Mouse (Mus musculus): ENCODE results near the gene Hepacam2.
"Not testable (repeated sequence)": the region's sequence is repeated elsewhere in the genome, so short reads cannot be mapped to it uniquely, and the experiment has no call there.

Gene Hepacam2

DNA sequence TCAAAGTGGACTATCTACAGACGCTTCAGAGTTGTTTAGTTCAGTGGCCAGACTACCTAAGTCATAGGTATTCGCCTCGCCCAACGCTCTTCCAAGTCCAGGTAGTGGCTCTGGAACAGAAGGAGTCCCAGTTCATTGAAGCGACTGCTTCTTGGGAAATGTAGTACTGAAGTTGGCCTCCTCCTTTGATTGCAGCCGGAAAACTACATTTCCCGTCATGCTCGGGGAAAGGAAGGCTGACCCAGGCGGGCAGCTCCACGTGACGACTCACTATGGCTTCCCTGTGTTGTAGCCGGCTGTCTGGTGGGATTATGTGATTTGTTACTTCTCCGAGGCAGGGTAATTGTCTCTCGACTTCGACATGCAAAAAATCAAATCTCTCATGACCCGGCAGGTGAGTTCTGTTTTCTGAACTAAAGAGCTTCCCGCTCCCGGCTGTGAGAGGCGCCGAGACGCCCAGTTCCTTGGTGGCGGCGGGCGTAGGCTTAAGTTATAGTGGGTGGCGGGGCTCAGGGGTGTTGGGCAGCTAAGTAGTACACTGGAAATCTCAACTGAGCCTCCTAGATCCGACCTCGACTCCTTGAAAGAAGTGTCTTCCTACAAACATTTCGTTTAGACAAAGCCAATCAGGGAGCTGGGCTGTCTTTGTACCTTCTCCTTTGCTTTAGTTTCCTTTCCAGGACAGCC, at the start of gene Hepacam2, which contains the start of gene Vps50:
Gene Hepacam2 (minus strand): TSS at position 137 of the 687 bp plus-strand sequence.
Gene Vps50 (plus strand): TSS at position 221 of the 687 bp plus-strand sequence.
- no peaks in the 10 kb centered on the region for H3K27me3 ChIP-seq (ENCODE audit: control insufficient read depth, insufficient read depth, low read length, poor library complexity, severe bottlenecking)
- DNase-seq (ENCODE audit: low read depth, low spot score): peak; percentile 89
- no peaks in the 10 kb centered on the region for H3K36me3 ChIP-seq (ENCODE audit: control insufficient read depth, insufficient read depth, low read length, poor library complexity, severe bottlenecking)

GRCm38 (mm10) chr6:3544970-3545369, 46.9 kb upstream of the Hepacam2 start:
- Histone ChIP-seq H3K36me3 (ENCODE audit: control insufficient read depth, insufficient read depth, low read length, poor library complexity, severe bottlenecking) (no peaks in the 10 kb centered on the region), H3K27me3 (ENCODE audit: control insufficient read depth, insufficient read depth, low read length, poor library complexity, severe bottlenecking) (no peaks in the 10 kb centered on the region)
- DNase-seq (ENCODE audit: low read depth, low spot score): no peak

DNA sequence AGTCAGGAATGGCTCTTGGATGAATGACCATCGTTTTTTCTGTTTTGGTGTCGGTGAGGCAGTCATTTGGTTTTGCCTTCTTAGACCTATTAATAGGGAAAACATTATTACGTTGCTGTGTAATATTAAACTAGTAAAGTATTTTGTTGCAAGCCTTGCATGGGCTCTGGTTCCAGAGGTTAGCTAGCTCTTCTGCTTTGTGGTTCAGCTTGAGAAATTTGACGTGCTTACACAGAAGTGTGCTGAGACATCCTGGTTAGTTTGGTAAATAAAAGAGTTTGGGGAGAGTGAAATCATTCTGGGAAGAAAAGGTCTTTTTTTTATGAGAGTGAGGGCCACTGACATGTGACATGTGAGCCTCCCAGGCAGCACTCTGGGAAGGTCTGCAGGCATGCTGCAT, 45.8 kb upstream of the Hepacam2 start:
- no peaks in the 10 kb centered on the region for H3K36me3 ChIP-seq (ENCODE audit: control insufficient read depth, insufficient read depth, low read length, poor library complexity, severe bottlenecking)
- no peak for DNase-seq (ENCODE audit: low read depth, low spot score)
- H3K27me3 ChIP-seq (ENCODE audit: control insufficient read depth, insufficient read depth, low read length, poor library complexity, severe bottlenecking): no peaks in the 10 kb centered on the region

- no peaks in the 10 kb centered on the region for H3K27me3 ChIP-seq (ENCODE audit: control insufficient read depth, insufficient read depth, low read length, poor library complexity, severe bottlenecking)
- DNase-seq (ENCODE audit: low read depth, low spot score): no peak
- H3K36me3 ChIP-seq (ENCODE audit: control insufficient read depth, insufficient read depth, low read length, poor library complexity, severe bottlenecking): peaks cover 1% of the 10 kb centered on the region; the same call in 1 of the 2 replicates
Observed at GRCm38 (mm10) chr6:3539470-3539869, 41.4 kb upstream of the Hepacam2 start.

DNA sequence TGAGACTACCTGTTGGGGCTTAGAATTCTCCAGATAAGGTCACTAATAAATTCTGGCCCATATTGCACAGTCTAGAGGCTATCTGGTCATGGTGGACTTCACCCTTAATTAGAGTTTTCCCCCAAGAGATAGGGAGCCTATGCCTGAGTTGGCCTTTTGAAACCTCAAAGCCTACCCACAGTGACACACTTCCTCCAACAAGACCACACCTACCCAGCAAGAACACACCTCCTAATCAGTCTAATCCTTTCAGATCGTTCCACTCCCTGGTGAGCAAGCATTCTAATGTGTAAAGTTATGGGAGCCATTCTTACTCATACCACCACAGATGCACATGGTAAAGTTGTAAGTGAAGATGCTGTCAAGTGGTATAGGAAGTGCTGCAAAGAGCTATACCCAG, 38.0 kb upstream of the Hepacam2 start:
- peaks cover 1% of the 10 kb centered on the region; the same call in 1 of the 2 replicates for H3K36me3 ChIP-seq (ENCODE audit: control insufficient read depth, insufficient read depth, low read length, poor library complexity, severe bottlenecking)
- H3K27me3 ChIP-seq (ENCODE audit: control insufficient read depth, insufficient read depth, low read length, poor library complexity, severe bottlenecking): no peaks in the 10 kb centered on the region
- no peak for DNase-seq (ENCODE audit: low read depth, low spot score)

- H3K27me3 ChIP-seq (ENCODE audit: control insufficient read depth, insufficient read depth, low read length, poor library complexity, severe bottlenecking): no peaks in the 10 kb centered on the region
- DNase-seq (ENCODE audit: low read depth, low spot score): no peak
- no peaks in the 10 kb centered on the region; the same call in 1 of the 2 replicates for H3K36me3 ChIP-seq (ENCODE audit: control insufficient read depth, insufficient read depth, low read length, poor library complexity, severe bottlenecking)
Observed at GRCm38 (mm10) chr6:3531445-3531844, 33.3 kb upstream of the Hepacam2 start.

DNA sequence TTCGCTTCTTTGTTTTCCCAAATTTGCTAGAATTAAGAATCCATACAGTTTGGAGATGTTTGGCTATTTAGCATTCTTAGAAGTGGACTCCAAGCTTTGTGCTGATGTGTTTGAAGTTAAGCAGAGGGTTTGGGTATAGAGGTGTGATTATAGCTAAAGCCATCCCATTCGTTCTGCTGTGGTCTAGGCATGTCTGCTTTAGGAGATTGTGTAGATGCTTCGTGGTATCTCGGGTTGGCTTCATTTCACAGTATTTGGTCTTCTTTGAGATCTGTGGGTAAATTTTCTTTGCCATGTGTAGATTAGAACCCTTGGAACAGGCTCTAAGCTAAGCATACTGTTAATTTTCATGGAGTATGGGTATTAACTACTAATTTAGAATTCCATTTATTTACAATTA, 30.1 kb upstream of the Hepacam2 start:
- Histone ChIP-seq H3K27me3 (ENCODE audit: control insufficient read depth, insufficient read depth, low read length, poor library complexity, severe bottlenecking) (no peaks in the 10 kb centered on the region), H3K36me3 (ENCODE audit: control insufficient read depth, insufficient read depth, low read length, poor library complexity, severe bottlenecking) (no peaks in the 10 kb centered on the region)

DNA sequence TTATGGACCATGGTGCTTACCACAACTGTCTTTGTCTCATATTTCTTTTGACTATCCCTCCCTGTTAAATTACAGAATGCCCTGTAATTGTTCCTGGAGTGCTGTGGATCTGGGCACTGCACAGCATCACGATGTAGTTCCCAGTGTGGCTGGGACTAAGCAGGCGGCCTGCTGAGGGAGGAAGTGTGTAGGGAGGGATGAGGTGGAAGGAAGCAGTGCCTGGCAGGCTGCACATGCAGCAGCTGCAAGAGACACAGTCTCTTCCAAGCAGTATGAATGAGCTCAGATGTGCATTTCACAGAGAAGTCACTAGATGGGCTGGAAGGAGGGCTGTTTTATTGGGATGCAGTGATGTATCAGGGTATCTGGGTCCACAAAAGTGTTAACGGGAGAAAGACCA, 14.5 kb upstream of the Hepacam2 start:
- DNase-seq (ENCODE audit: low read depth, low spot score): no peak
- Histone ChIP-seq H3K27me3 (ENCODE audit: control insufficient read depth, insufficient read depth, low read length, poor library complexity, severe bottlenecking) (no peaks in the 10 kb centered on the region), H3K36me3 (ENCODE audit: control insufficient read depth, insufficient read depth, low read length, poor library complexity, severe bottlenecking) (no peaks in the 10 kb centered on the region)

More for the DNA sequence above, 30.1 kb upstream of the Hepacam2 start:
- no peak for DNase-seq (ENCODE audit: low read depth, low spot score)

- Histone ChIP-seq H3K36me3 (ENCODE audit: control insufficient read depth, insufficient read depth, low read length, poor library complexity, severe bottlenecking) (no peaks in the 10 kb centered on the region), H3K27me3 (ENCODE audit: control insufficient read depth, insufficient read depth, low read length, poor library complexity, severe bottlenecking) (no peaks in the 10 kb centered on the region)
- no peak for DNase-seq (ENCODE audit: low read depth, low spot score)
Observed at GRCm38 (mm10) chr6:3511612-3512011, 13.5 kb upstream of the Hepacam2 start.

DNA sequence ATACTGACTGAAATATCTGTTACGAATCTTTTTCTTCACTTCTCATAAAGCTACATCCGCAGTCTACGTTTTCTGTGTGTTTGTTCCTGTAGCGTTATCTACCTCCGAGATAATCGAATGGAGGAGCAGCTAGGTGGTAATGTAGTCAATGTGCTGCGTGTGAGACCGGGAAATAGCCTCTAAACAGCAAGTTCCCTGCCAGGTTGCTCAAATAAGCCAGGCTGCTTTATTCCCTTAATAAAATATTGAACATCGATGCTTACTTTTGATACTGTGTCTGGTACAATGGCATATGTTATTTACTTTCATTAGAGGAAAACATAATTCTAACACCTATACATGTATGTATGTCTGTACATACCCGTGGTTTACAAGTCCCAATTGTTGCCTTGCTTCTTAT, 13.0 kb upstream of the Hepacam2 start:
- Histone ChIP-seq H3K27me3 (ENCODE audit: control insufficient read depth, insufficient read depth, low read length, poor library complexity, severe bottlenecking) (no peaks in the 10 kb centered on the region), H3K36me3 (ENCODE audit: control insufficient read depth, insufficient read depth, low read length, poor library complexity, severe bottlenecking) (no peaks in the 10 kb centered on the region)
- no peak for DNase-seq (ENCODE audit: low read depth, low spot score)

DNA sequence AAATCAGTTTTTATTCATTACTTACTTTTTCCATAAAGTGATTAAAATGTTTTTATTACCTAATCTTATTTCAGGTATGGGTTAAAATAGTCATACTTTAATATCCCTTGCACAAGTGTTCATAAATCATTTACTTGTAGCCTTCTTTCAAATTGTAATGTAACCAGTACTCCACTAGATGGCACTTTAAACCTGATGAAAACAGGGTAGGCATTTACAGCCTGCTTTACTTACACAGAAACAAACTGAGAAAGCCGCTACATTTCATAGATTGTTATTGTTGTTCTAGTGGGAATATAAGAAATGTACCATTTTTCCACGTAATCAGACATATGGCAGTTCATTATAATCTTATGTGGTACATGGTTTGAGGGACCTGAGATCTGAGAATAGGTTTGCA, 11.7 kb upstream of the Hepacam2 start:
- DNase-seq (ENCODE audit: low read depth, low spot score): peak; percentile 69
- no peaks in the 10 kb centered on the region; the same call in 1 of the 2 replicates for H3K36me3 ChIP-seq (ENCODE audit: control insufficient read depth, insufficient read depth, low read length, poor library complexity, severe bottlenecking)

DNA sequence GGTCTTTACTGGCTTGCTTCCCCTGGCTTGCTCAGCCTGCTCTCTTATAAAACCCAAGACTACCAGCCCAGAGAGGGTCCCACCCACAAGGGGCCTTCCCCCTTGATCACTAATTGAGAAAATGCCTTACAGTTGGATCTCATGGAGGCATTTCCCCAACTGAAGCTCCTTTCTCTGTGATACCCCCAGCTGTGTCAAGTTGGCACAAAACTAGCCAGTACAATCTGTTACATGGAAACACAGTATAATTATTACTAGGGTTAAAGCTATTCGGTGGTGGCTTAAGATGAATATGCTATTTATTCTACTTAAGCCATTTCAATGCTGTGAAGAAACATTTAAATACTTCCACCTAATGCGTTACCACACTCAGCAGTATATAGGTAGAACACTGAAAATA, 10.1 kb upstream of the Hepacam2 start:
- not testable (repeated sequence) for H3K27me3 ChIP-seq (ENCODE audit: control insufficient read depth, insufficient read depth, low read length, poor library complexity, severe bottlenecking); H3K36me3 ChIP-seq (ENCODE audit: control insufficient read depth, insufficient read depth, low read length, poor library complexity, severe bottlenecking); DNase-seq (ENCODE audit: low read depth, low spot score)

More for the DNA sequence above, 11.7 kb upstream of the Hepacam2 start:
- no peaks in the 10 kb centered on the region for H3K27me3 ChIP-seq (ENCODE audit: control insufficient read depth, insufficient read depth, low read length, poor library complexity, severe bottlenecking)

DNA sequence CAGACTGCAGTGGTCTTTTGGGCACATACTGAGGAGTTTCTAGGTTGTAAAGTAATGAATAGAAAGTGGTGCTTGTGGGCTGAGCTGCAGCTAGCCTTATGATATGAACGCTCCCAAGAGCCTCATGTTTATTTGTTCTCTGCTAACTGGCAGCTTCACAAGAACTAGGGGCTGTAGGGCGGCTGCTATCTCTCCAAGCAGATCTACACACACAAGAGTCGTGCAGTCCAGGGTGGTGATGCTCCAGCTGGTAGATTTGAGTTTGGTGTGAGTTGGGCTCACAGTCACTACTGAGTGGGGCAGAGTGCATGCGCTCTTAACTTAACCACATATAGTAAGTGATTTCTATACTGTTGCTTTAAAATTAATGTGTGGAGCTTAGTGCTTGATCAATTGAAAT, 9.0 kb upstream of the Hepacam2 start:
- DNase-seq (ENCODE audit: low read depth, low spot score): no peak
- Histone ChIP-seq H3K27me3 (ENCODE audit: control insufficient read depth, insufficient read depth, low read length, poor library complexity, severe bottlenecking) (no peaks in the 10 kb centered on the region), H3K36me3 (ENCODE audit: control insufficient read depth, insufficient read depth, low read length, poor library complexity, severe bottlenecking) (no peaks in the 10 kb centered on the region; the same call in 1 of the 2 replicates)

- Histone ChIP-seq H3K36me3 (ENCODE audit: control insufficient read depth, insufficient read depth, low read length, poor library complexity, severe bottlenecking) (no peaks in the 10 kb centered on the region; the same call in 1 of the 2 replicates), H3K27me3 (ENCODE audit: control insufficient read depth, insufficient read depth, low read length, poor library complexity, severe bottlenecking) (no peaks in the 10 kb centered on the region)
- no peak for DNase-seq (ENCODE audit: low read depth, low spot score)
Observed at GRCm38 (mm10) chr6:3505289-3505688, 7.2 kb upstream of the Hepacam2 start.

GRCm38 (mm10) chr6:3500286-3500685, 2.2 kb upstream of the Hepacam2 start:
- no peaks in the 10 kb centered on the region for H3K27me3 ChIP-seq (ENCODE audit: control insufficient read depth, insufficient read depth, low read length, poor library complexity, severe bottlenecking)
- no peaks in the 10 kb centered on the region; the same call in 1 of the 2 replicates for H3K36me3 ChIP-seq (ENCODE audit: control insufficient read depth, insufficient read depth, low read length, poor library complexity, severe bottlenecking)
- DNase-seq (ENCODE audit: low read depth, low spot score): no peak

DNA sequence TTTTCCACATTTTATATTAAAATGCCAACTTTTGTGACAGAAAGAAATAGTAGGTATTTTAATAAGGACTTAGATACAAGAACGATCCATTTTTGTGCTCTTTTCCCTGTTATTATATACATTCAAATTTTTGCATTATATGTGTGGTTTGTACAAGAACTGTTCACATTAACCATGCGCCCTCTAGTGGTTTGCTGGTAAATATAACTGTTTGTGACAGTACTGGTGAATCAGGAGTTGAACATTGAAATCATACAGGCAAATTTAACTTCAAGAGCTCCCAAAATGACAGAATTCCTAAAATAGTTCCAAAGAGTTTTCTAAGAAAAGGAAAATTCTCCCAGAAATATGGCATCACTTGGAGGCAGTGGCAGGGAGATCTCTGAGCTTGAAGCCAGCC, 1.9 kb downstream of the Hepacam2 start:
- DNase-seq (ENCODE audit: low read depth, low spot score): peak; percentile 76
- H3K36me3 ChIP-seq (ENCODE audit: control insufficient read depth, insufficient read depth, low read length, poor library complexity, severe bottlenecking): no peaks in the 10 kb centered on the region
- H3K27me3 ChIP-seq (ENCODE audit: control insufficient read depth, insufficient read depth, low read length, poor library complexity, severe bottlenecking): no peaks in the 10 kb centered on the region
